ENCODE assay signal across 13 mouse cellular contexts in genomic region chr11:100722493-100723028, GRCm38 (mm10). TPM values are rescaled to one million over a fixed set of nuclear protein-coding genes. Genes with fewer than 3 reads are reported as not detected.
DNase-seq lines count a peak whose midpoint lies in the region; ATAC-seq lines count a peak whose summit lies in the region.
"Had no signal": no experiment of that assay in that cellular context is flagged by ENCODE, and none has a peak within 500 bp of the region (broad histone marks: within the 10 kb centered on the region; RNA-seq: fewer than 3 reads in every experiment).

No protein-coding gene starts in this region.

- peaks cover 28% of the 10 kb centered on the region for H3K4me1 ChIP-seq in hindbrain, embryonic 13.5 days (replicated peaks)
- peaks cover 17% of the 10 kb centered on the region for H3K4me1 ChIP-seq in hindbrain, embryonic 12.5 days
- H3K4me1 ChIP-seq in brown adipose tissue, adult 24 weeks (ENCODE audit: control insufficient read depth, insufficient read depth, insufficient read length, low read length): peaks cover 58% of the 10 kb centered on the region

- no peak overlapping the region for H3K4me3 ChIP-seq in hindbrain, embryonic 13.5 days
- H3K4me3 ChIP-seq in hindbrain, embryonic 12.5 days: no peak overlapping the region
- H3K4me3 ChIP-seq in brown adipose tissue, adult 24 weeks (ENCODE audit: insufficient read depth, low read depth, low read length): no peak overlapping the region

- H3K36me3 ChIP-seq in hindbrain, embryonic 13.5 days: peaks cover 24% of the 10 kb centered on the region
- peaks cover 22% of the 10 kb centered on the region for H3K36me3 ChIP-seq in hindbrain, embryonic 12.5 days

- no peak overlapping the region for H3K4me2 ChIP-seq in hindbrain, embryonic 13.5 days
- no peak overlapping the region for H3K4me2 ChIP-seq in hindbrain, embryonic 12.5 days (replicated peaks)

- peak overlapping the region; percentile 24; the same call in 1 of the 2 replicates for H3K27ac ChIP-seq in hindbrain, embryonic 13.5 days
- H3K27ac ChIP-seq in hindbrain, embryonic 12.5 days: no peak overlapping the region
- peak overlapping the region; percentile 78 for H3K27ac ChIP-seq in brown adipose tissue, adult 24 weeks (replicated peaks; ENCODE audit: low read depth, low read length)

- 57% methylated on average over 2 of the region's 2 CpGs for WGBS in hindbrain, embryonic 13.5 days
- 70% methylated on average over 2 of the region's 2 CpGs for WGBS in hindbrain, embryonic 12.5 days

- no peak for ATAC-seq in hindbrain, embryonic 13.5 days (ENCODE audit: low FRiP score)
- no peak for ATAC-seq in hindbrain, embryonic 12.5 days (ENCODE audit: low FRiP score)
- ATAC-seq: forebrain, postnatal 0 days had no signal

- H3K9ac ChIP-seq in hindbrain, embryonic 13.5 days: no peak overlapping the region; the same call in 1 of the 2 replicates
- H3K9ac ChIP-seq in hindbrain, embryonic 12.5 days: no peak overlapping the region
- H3K9ac ChIP-seq: forebrain, postnatal 0 days had no signal

- peak; percentile 57 for DNase-seq in A20 (ENCODE audit: low read depth, low spot score)
- DNase-seq in kidney, postnatal 14 days: peak; percentile 44
- no peak for DNase-seq in natural killer cell, adult 2 months (ENCODE audit: low spot score in 2 of 2)
- DNase-seq in embryo, embryonic 10.5 days (ENCODE audit: low spot score): no peak
- no peak for DNase-seq in cerebellum, adult 9-11 months
- DNase-seq: adrenal gland, adult 2 months; cerebellum, postnatal 14 days; forebrain, postnatal 0 days; right cerebral cortex, postnatal 4 days had no signal

- no peaks in the 10 kb centered on the region for H3K9me3 ChIP-seq in hindbrain, embryonic 13.5 days
- H3K9me3 ChIP-seq in hindbrain, embryonic 12.5 days (replicated peaks): no peaks in the 10 kb centered on the region

- no peaks in the 10 kb centered on the region for H3K27me3 ChIP-seq in hindbrain, embryonic 13.5 days
- H3K27me3 ChIP-seq in hindbrain, embryonic 12.5 days: no peaks in the 10 kb centered on the region

RNA-seq across cellular contexts. Expression of gene Hspb9, which starts 8.9 kb away (rescaled TPM):
- 0.43 TPM in 1 of 2 replicates, not detected in the other for polyA plus RNA-seq in hindbrain, embryonic 13.5 days (2015; fragmentation: Nextera tagmentation; extraction: Ambion mirVana)
- polyA plus RNA-seq in hindbrain, embryonic 12.5 days (2016; fragmentation: Nextera tagmentation; extraction: Ambion mirVana): 0.35 and 0.38 TPM in 2 replicates
- not detected in 2 replicates for polyA plus RNA-seq in brown adipose tissue, adult 24 weeks (2012; ENCODE audit: insufficient read depth, insufficient read length, missing spikeins)
- polyA plus RNA-seq: adrenal gland, adult 2 months; limb, embryonic 14.5 days had no signal

RNA-seq across cellular contexts. Expression of gene Kat2a, which starts 10.3 kb away (rescaled TPM):
- 47.4 and 48.0 TPM in 2 replicates for polyA plus RNA-seq in hindbrain, embryonic 13.5 days (2015; fragmentation: Nextera tagmentation; extraction: Ambion mirVana)
- polyA plus RNA-seq in hindbrain, embryonic 12.5 days (2016; fragmentation: Nextera tagmentation; extraction: Ambion mirVana): 61.4 and 61.8 TPM in 2 replicates
- 6.9 and 8.4 TPM in 2 replicates for polyA plus RNA-seq in brown adipose tissue, adult 24 weeks (2012; ENCODE audit: insufficient read depth, insufficient read length, missing spikeins)

RNA-seq across cellular contexts. Expression of gene Rab5c, which starts 15.5 kb away (rescaled TPM):
- polyA plus RNA-seq in hindbrain, embryonic 13.5 days (2015; fragmentation: Nextera tagmentation; extraction: Ambion mirVana): 28.2 and 29.0 TPM in 2 replicates
- polyA plus RNA-seq in hindbrain, embryonic 12.5 days (2016; fragmentation: Nextera tagmentation; extraction: Ambion mirVana): 17.7 and 19.9 TPM in 2 replicates
- polyA plus RNA-seq in brown adipose tissue, adult 24 weeks (2012; ENCODE audit: insufficient read depth, insufficient read length, missing spikeins): 148 and 163 TPM in 2 replicates

RNA-seq across cellular contexts. Expression of gene Dhx58, which starts 18.5 kb away (rescaled TPM):
- 2.7 and 3.0 TPM in 2 replicates for polyA plus RNA-seq in hindbrain, embryonic 13.5 days (2015; fragmentation: Nextera tagmentation; extraction: Ambion mirVana)
- 1.4 and 2.7 TPM in 2 replicates for polyA plus RNA-seq in hindbrain, embryonic 12.5 days (2016; fragmentation: Nextera tagmentation; extraction: Ambion mirVana)
- 3.6 and 6.4 TPM in 2 replicates for polyA plus RNA-seq in brown adipose tissue, adult 24 weeks (2012; ENCODE audit: insufficient read depth, insufficient read length, missing spikeins)

RNA-seq across cellular contexts. Expression of gene Zfp385c, which starts 30.3 kb away (rescaled TPM):
- 0.13 and 0.40 TPM in 2 replicates for polyA plus RNA-seq in hindbrain, embryonic 13.5 days (2015; fragmentation: Nextera tagmentation; extraction: Ambion mirVana)
- 0.53 and 0.74 TPM in 2 replicates for polyA plus RNA-seq in hindbrain, embryonic 12.5 days (2016; fragmentation: Nextera tagmentation; extraction: Ambion mirVana)
- not detected in 2 replicates for polyA plus RNA-seq in brown adipose tissue, adult 24 weeks (2012; ENCODE audit: insufficient read depth, insufficient read length, missing spikeins)

Comparison
In these comparisons a context has a peak if more than half of its experiments do, and no peak if none do; other contexts are left out.
1. DNase-seq: peak in A20 (single experiment) and kidney, postnatal 14 days (single experiment); none in natural killer cell, adult 2 months (0 of 2), embryo, embryonic 10.5 days (single experiment) and cerebellum, adult 9-11 months (single experiment).